Mouse (Mus musculus): ENCODE data around the gene Arcn1.

Arcn1 gene

GRCm38 (mm10) chr9:44745371-44745770, 22.3 kb downstream of the Arcn1 start:
- no peak for DNase-seq (ENCODE audit: low spot score)

- DNase-seq (ENCODE audit: low spot score) = no peak
Observed at GRCm38 (mm10) chr9:44740663-44741192, 26.9 kb downstream of the Arcn1 start.

DNA sequence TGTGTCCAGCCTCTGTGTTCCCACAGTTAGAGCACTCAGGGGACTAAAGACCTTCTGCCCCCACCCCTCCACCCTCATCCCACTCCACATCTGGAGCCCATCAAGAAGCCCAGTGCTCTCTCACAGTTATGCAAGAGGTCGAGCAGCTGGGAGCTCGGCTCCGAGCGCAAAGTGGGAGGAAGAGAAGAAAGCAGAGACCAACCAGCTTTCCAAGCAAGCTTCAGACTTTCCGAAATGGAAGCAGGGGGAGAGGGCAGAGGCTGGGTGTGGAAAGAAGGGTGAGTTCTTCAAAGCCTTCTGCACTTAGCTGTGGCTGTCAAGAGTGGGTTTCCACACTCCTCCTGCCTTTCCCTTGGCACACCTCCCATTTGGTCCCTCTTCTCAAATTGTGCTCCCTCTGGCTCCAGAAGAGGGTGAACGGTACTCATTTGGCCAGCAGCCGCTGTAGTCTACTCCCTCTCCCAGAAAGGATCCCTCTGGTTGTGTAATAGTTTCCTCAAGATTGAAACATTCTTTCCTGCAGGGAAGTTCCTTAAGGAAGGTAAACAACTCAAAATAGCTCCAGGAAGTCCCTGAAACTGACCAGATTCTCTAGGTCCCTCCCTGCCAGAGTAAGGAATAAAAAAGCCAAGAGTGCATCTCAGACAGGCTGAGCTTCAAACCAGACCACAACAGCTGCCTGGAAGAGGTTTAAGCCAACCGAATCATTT, 30.2 kb downstream of the Arcn1 start:
- no peak for DNase-seq (ENCODE audit: low spot score)

DNA sequence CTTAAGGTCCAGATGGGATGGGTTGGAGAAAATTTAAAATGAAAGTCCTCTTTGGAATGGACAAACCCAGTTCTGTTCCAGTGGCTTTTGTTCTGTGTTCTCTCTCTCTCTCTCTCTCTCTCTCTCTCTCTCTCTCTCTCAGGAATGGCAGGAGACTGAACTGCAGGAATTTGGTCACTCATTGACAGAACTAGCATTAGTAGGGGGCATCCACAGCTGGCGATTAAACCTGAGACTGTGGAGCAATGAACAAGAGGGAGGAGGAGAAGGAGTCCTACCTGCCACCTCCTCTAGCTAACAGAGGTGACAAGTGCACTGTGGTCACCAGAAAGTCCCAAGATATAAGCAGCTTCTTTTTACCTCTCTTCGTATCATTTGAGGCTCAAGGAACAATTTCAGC, 31.3 kb downstream of the Arcn1 start:
- DNase-seq (ENCODE audit: low spot score) = no peak

DNA sequence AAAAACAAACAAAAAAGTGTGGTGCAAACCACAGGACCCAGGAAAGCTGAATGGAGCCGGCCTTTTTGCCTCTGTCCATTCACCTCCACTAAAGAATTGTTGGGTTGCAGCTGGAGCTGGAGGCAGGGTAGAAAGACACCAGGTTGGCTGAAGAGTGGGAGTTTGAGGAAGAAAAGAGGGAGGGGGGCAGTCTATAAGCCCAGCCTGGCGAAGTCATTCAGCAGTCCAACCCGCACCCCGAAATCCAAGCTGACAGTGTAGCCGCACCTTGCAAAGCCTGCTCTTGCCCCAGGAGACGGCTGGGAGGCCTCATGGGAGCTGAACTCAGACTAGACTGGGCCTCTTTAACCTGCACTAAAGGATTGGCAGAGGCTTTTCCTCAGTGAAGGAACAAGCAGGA, 31.8 kb downstream of the Arcn1 start:
- no peak for DNase-seq (ENCODE audit: low spot score)

- DNase-seq (ENCODE audit: low spot score) = peak; percentile 75
Observed at GRCm38 (mm10) chr9:44734524-44735494, 32.8 kb downstream of the Arcn1 start, which contains the start of gene Phldb1. Gene Phldb1 (minus strand): TSS chr9:44735198.

- DNase-seq (ENCODE audit: low spot score) = peak; percentile 67
Observed at GRCm38 (mm10) chr9:44733671-44734523, 33.7 kb downstream of the Arcn1 start.

DNA sequence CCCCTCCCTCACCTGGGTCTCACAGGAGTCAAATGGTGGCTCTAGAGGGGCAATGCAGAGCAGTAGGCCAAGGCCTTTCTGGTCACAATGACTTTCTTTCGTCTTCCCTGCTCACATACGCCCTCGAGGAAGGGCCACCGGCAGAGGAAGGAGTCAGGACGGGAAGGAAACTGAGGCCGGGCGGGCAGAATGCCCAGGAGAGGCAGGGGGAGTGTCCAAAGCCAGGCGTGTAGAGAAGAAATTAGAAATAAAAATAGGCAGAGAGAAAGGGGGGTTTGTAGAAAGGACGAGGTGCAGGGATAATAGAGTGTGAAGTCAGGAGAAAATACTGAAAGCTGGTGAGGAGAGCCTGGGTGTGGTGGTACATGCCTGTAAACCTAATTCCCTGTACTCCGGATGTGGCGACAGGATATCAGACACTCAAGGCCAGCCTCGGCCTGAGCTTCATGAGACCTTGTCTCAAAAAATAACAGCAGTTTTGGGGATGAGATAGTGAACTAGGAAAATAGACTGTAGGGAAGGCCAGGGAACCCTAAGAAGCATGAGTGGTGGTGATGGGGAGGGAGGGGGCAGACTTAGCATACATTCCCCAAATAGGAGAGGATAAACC, 34.6 kb downstream of the Arcn1 start:
- DNase-seq (ENCODE audit: low spot score) = no peak

GRCm38 (mm10) chr9:44732130-44732549, 35.5 kb downstream of the Arcn1 start:
- no peak for DNase-seq (ENCODE audit: low spot score)

DNA sequence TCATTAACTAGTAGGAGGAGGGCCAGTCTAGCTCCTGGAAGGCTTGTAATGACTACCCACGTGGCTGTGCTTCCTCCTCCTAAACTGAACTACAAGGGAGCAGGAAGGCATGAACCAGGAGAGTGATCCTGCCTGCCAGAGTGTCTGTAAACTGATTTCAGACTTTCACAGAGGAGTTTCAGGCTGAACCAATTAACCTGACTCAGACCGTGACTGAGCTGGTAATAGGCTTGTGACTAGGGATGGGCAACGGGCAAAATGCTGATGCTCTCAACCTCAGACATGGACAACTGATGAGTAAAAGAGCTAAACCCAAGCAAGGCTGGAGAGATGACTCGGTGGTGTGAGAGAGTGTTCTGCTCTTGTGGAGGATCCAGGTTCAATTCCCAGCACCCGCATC, 40.2 kb downstream of the Arcn1 start:
- no peak for DNase-seq (ENCODE audit: low spot score)

DNA sequence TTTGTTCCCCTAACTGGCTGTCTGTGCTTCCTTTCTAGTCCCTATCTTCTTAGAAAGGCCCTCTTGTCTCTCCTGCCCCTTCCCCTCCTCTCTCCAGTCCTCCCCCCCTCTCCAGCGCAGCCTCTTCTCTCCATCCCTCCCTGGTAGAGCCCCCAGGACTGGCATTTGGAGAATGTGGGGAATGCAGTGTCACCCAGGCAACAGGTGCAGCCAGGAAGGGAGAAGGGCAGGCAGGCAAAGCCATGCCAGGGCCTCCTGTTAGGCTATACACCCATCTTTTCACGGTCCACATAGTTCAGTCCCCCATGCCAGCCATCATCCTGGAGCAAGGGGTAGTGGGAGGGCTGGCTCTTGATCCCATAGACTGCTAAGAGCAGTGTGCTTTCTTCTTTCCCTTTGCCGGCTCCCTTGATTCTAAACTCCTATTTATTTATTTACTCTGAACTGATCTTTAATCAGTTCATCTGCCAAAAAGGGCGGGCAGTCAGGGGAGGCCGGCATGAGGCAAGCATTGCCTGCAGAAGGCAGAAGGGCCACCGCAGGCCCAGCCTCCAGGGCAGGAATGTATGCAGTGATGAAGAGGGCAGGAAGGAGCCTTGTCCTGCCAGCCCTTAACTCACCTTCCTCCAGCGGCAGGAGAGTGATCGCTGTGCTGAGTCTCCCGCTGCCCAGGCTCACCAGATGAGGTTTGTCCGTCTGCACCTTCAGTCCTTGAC, 41.1 kb downstream of the Arcn1 start:
- DNase-seq (ENCODE audit: low spot score) = no peak

DNA sequence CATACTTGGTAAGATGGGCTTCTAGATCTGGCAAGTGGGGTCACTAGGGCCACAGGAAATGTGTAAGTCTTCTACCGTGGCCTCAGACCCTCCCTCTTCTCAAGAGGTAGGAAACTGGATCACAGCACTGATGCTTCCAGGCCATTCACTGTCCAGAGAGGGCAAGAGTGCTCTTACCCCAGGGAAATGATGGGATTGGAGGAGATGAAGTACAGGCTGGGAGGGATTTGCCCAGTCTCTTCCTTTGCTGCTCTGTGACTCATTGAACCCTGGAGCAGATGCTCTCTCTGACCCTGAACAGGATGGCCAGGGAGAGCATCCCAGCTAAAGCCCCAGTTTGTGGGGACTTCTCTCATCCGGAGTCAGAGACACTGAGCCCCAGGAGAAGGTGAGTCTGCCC, 43.0 kb downstream of the Arcn1 start:
- no peak for DNase-seq (ENCODE audit: low spot score)

GRCm38 (mm10) chr9:44724223-44724622, 43.4 kb downstream of the Arcn1 start:
- DNase-seq (ENCODE audit: low spot score) = peak; percentile 58

- DNase-seq (ENCODE audit: low spot score) = no peak
Observed at GRCm38 (mm10) chr9:44723521-44724041, 44.1 kb downstream of the Arcn1 start.

DNA sequence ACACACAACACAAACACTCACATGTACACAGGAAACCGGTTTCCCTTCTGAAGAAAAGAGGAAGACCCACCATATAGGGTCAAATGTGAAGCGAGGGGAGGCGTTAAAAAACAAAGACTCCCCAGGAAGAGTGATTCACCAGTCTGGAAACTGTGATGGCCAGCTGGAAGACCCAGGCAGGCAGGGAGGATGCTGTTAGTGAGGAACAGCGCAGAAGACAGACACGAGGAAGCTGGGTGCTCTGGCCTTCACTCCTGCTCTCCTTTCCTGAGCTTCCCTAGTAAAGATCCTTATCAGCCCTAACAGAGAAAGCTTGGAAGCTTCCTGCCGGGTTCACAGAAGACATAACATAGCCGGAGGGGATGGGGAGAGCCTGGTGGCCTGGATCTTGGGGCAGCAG, 44.6 kb downstream of the Arcn1 start:
- no peak for DNase-seq (ENCODE audit: low spot score)

DNA sequence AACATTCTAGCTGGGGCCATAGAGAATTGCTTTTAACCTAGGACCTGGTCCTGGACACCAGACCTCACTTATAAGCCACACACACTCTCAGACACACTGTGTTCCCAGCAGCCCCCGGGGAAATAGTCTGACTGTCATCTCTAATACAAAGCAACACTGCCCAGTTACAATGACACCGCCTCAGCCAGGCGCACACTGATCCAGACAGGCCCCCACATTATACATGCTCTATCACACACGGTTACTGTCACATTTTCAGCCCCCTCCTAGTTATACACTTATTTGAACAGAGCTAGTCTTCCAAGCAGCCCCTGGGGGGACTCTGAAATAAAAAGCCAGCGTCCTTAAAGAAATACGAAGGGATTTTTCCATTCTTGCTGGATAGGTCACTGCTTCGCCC, 45.1 kb downstream of the Arcn1 start:
- no peak for DNase-seq (ENCODE audit: low spot score)

- no peak for DNase-seq (ENCODE audit: low spot score)
Observed at GRCm38 (mm10) chr9:44721877-44722186, 45.8 kb downstream of the Arcn1 start.

- peak; percentile 88 for DNase-seq (ENCODE audit: low spot score)
Observed at GRCm38 (mm10) chr9:44721154-44721876, 46.3 kb downstream of the Arcn1 start.

DNA sequence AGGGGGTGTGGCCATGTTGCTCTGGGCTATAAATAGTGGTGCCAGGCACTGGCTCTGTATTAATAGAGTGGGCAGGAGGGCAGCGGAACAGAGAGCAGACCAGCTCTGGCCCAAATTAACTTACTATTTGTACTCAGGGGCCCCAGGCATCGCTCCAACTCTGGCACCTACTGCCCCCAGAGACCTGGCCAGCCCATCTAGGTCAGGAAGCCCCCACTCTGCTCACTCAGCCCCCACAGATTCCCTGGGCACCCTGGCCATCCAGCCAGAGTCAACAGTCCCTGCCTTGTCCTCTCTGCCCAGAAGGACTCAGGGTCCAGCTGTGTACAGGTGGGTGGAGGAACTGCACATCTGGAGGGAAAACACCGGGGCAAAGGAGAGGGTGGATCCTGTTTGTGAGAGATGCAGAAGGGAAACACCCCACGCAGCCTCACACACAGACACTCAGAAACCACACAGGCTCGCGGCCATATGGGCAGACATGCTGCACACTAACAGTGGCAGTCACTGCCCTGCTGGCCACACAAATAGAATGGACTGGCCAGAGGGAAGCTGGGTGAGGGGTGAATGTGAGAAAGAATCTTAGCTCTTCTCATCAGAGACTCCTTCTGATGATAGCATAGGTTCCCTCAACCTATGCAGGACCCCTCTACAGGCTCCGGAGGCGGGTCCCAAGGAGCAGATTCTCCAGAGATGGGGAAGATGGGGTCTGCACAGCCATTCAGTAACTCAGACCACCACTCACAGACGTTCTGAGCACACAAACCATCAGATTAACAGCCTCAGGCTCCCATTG, 47.1 kb downstream of the Arcn1 start:
- peak; percentile 50 for DNase-seq (ENCODE audit: low spot score)
